Mouse (Mus musculus) right cerebral cortex, postnatal 36 days (tissue): ENCODE measurements around the gene Irf8.

Source experiments
- DNase-seq, 2 experiments: peaks; one replicate each; pipeline ENCODE4 v3.0.0; 2022; ENCODE audit warnings: low spot score in 2 of 2, mixed read lengths in 1 of 2

Irf8 gene

DNA sequence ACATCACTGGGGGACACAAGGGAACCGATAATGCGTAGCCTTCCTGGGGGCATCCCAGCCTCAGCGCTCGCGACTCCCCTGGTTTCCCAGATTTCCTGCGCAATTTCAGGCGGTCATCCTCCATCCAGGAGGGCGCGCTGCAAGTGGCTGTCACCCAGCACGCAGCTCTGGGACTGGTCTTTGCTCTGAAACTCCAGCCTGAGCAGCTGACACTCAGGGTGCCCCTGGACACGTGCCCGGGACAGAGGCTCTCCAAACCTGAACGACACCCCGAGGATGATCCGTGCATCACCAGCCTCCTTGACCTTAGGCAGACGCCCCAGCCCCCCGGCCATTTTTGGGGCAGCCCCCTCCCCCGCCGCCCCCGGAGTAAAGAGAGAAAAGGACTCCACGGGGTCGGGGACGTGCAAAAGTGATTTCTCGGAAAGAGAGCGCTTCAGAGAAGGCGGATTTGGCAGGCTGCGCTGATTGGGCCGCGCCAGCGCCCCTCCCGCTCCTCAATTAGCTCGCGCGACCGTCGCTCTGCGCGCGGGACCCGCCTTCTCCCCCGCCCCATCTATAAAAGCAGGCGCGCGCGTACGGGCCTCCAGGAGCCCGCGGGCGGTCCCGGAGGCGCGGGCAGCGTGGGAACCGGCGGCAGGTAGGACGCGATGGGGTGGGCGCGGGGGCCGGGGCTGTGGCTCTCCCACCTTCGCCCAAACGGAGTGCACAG lies at the start of gene Irf8:
TSS of gene Irf8 (plus strand) at position 589 of the 712 bp plus-strand sequence.
- DNase-seq, result peak; percentile 59 to 71

DNA sequence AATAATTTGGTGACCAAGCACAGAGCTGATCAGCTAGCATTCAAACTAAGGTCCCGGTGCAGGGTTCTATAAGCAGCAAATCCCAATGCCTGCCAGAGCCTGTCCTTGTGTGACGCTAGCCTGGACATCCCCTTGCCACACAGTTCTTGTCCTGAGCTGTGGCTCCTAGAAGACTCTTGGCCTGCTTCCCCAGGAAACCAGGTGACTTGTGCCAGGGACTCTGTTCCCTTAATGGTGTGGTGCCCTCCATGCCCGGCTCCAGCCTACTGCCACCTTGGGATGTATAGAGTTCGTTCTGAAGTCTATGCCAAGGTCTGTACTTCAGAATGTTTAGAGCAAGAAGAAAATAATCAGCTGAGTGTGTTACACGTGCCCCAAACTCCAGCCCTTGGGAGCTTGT lies 49.6 kb upstream of the Irf8 start:
- DNase-seq, result no peak

GRCm38 (mm10) chr8:120687786-120688185 lies 48.4 kb upstream of the Irf8 start:
- no peak for DNase-seq

DNA sequence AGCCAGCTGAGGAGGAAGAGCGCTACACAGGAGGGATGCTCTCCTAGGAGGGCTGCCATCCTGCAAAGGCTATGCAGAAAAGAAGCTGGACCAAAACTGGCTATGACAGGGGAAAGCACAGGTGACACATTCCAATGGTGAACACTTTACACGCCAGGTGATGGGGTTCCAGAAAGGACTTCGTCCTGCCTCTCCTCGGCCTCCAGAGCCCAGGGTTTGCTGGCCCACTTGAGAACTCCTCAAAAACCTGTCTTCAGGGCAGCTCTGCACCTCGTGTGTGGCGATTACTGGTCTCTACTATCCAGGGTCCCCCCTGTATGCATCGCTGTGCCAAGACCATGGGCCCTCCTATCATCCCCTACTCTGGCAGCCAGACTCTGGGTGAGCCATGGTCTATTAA lies 47.6 kb upstream of the Irf8 start:
- DNase-seq, result no peak

DNA sequence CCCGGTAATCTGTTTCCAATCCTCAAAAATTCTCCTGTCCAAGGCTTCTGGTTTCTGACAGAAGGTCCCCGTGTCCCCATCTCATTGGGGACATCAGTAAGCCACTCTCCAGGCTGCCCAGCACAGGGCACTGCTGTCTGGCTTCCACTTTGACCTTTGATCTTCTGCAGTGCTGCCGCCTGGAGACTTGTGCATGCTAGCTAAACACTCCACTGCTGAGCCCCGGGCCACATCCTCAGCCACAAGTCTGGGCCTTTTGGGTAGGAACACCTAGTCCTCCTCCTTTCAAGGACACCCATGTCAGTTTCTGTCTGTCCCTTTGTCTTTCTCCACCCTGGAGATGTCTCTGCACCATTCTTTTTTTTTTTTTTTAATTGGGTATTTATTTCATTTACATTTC lies 43.2 kb upstream of the Irf8 start:
- no peak for DNase-seq

DNA sequence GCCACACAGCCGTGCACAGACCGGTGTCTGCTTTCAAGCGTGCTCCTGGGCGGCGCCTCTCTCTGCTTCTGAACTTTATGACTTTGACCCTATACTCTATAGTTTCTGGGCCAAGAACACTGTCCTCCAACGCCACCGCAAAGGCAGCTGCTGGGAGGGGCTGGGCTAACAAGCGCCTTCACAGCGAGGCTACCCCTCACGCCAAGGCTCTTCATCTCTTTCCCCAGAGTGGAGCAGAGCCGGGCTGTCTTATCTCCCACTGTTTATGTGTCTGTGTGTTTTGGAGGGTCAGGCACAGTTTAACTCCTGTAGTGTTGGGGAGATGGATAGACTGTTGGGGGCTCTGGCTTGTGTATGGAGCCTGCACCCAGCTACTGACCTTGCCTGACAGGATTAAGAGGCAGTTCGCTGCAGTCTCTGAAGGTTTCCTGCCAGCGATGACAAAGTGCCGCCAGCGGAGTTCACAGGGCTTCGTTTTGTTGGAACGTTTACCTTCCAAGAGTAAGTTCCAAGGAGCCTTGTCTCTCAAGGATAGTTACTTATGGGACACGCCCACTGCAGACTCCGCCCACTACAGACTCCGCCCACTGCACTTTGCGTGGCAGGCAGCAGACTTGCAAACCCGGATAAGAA lies 42.2 kb upstream of the Irf8 start:
- no peak for DNase-seq

GRCm38 (mm10) chr8:120696401-120697153 lies 39.6 kb upstream of the Irf8 start:
- no peak for DNase-seq

DNA sequence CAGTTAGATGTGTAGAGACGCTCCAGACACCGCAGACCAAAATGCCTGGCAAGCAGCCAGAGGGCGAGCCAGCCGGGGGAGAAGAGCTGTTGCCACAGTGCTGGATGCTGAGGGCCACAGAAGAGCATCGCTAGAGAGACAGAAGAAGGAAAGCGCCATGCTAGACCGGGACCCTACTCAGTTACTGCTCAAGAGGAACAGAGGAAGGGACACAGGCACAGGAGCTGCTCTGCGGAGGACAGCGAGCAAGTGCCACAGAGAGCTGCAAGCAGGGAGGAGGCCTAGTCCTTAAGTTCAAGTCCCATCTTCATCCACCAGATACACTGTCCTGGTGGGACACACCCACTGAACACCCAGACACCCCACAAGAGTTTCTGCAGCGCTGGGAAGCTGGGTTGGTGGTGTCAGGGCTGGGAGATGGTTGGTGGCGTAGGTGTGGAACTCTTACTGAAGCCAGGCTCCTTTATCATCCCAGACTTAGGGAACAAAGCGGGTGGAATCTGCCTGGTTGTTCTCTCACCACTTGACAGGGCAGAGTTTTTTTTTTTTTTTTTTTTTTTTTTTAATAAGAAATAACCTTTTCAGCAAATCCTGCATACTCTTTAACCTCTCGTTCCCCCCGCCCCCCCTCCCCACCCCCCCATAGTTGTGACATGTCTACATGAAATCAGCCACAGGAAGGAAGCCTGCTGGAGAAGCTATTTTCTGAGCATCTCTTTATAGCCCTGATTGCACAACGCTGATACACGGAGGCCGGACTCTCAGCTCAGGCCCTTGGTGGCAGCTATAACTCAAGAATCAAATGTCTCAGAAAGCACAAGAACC lies 38.8 kb upstream of the Irf8 start:
- DNase-seq, result no peak

DNA sequence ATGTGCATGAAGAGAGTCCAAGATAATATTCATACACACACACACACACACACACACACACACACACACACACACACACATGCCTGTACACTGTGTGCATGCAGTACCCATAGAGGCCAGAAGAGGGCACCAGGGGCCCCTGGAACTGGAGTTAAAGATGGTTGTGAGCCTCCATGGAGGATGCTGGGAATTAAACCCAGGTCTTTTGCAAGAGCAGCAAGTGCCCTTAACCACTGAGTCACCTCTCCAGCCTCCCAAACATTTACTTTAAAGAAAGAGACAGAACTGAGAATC lies 38.2 kb upstream of the Irf8 start:
- no peak for DNase-seq

GRCm38 (mm10) chr8:120698426-120698825 lies 37.7 kb upstream of the Irf8 start:
- no peak for DNase-seq

DNA sequence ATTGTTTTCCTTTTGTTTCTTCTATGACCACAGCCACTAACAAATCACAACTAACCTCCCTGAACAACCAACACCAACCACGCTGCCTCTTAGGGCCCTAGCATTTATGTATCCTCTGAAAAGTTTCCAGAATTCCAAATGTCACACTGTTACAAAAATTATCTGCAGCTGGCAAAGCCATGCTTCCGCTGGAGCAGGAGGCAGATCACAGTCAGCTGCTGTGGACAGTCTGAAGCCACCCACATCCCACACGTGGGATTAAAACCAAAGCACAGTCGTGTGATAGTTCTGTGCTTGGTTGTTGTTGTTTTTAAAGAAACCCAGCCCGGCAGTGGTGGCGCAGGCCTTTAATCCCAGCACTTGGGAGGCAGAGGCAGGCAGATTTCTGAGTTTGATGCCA lies 37.1 kb upstream of the Irf8 start:
- no peak for DNase-seq

- DNase-seq, result no peak
These were observed 36.6 kb upstream of the Irf8 start for GRCm38 (mm10) chr8:120699565-120699964.

GRCm38 (mm10) chr8:120700053-120700452 lies 36.1 kb upstream of the Irf8 start:
- DNase-seq, result no peak

- DNase-seq, result peak; percentile 23 to 43
These were observed 34.2 kb upstream of the Irf8 start for GRCm38 (mm10) chr8:120701758-120702465.

- DNase-seq, result no peak
These were observed 32.0 kb upstream of the Irf8 start for GRCm38 (mm10) chr8:120704203-120704602.

- DNase-seq, result no peak
These were observed 31.0 kb upstream of the Irf8 start for GRCm38 (mm10) chr8:120705163-120705562.

GRCm38 (mm10) chr8:120706193-120706592 lies 30.0 kb upstream of the Irf8 start:
- DNase-seq, result no peak

DNA sequence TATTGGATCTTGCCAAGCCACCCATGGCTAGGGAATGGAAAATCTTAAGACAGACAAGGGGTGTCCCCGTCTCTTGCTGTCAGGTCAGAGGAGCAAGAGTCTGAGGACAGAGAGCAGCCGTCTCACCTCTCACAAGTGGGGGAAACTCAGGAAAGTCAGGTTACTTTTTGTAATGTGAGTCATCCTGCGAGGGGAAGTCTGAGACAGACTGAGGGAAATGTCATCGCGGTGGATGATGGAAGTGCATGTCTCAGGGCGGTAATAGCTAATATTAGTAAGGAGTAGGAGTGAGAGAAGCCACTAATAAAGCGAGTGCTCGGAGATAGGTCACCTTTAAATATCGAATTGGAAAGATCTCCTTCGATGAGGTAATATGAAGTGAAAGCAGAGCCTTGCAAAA lies 27.0 kb upstream of the Irf8 start:
- DNase-seq, result no peak

DNA sequence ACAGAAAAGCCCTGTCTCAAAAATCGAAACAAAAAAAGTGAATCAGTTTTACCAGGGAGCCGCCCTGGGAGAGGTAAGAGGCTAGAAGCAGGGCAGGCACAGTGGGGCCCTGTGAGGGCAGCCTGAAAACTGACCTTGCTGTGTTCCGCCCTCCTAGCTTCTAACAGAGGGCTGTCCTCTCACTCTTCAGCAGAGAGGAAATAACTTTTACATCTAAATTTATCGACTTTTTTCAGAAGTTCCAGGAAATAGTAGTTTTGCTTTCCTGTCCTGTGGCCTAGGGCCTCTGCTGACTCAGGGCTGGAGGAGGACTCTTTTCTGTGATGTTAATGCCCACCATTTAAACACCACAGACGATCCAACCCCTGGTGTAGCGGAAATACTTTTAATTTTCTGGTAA lies 21.0 kb upstream of the Irf8 start:
- DNase-seq, result no peak

DNA sequence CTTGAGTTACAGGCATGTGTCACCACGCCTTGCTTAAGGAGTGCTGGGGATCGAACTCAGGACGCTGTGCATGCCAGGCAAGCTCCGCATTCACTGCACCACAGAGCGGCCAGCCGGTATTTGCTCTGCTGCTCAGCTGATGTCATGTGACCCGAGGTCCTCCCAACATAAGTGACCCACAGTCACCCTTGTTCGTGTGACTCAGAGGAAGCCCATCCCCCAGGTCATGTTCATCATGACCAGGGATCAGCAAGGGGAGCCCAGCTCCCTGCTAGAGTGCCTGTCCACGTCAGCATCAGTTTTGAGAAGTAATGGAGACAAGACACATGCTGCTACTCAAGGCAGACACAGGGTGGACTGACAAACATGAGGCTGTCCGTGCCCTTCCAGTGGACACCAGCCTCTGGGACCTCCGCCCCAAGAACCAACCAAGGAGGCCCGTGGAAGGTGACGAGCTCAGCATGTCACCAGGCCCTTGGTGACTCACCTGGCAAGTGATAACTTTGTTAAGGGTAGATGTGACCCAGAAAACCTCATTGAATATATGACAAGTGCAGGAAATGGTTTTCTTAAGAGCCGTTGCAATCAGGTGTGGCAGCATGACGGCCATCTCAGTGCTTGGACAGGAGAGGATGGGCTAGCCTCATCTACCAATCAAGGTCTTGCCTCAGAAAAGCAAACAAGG lies 20.0 kb upstream of the Irf8 start:
- no peak for DNase-seq
